Mouse (Mus musculus) lung, postnatal 10 days (tissue): ENCODE results near the gene Anapc11.

Source experiments
- DNase-seq: peaks from one replicate; pipeline ENCODE4 v3.0.0; 2021

Anapc11 gene

DNA sequence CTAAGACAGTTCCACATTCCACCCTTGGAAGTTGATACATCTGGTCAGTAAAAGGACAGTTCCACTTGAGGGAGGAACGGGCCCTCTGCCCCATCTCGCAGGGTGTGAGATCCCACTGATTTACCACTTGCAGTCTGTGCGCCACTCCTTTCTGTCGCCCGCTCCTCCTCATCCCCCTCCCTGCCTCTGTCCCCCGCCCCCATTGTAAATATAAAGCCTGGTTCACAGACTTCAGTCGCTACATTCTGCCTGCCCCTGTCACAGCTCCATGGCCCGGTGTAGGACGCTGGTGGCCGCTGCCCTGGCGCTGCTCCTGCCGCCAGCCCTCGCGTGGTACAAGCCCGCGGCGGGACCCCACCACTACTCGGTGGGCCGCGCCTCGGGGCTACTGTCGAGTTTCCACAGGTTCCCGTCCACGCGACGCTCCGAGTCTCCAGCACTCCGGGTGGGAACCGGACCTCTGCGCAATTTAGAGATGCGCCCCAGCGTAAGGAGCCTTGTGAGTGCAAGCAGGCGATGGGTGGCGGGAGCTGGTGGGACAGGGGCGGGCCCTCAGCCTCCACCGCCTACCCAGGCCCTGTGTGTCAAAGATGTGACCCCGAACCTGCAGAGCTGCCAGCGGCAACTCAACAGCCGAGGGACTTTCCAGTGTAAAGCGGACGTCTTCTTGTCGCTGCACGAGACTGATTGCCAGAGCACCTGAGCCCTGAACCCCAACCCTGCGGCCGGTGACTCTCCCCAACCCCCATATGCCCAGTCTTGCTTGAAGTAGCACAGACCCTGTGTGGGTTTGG is 10.2 kb downstream of the Anapc11 start, which contains the start of gene Npb:
Npb (plus strand) TSS at position 237 of the 794 bp plus-strand sequence.
- peak; percentile 5 for DNase-seq

DNA sequence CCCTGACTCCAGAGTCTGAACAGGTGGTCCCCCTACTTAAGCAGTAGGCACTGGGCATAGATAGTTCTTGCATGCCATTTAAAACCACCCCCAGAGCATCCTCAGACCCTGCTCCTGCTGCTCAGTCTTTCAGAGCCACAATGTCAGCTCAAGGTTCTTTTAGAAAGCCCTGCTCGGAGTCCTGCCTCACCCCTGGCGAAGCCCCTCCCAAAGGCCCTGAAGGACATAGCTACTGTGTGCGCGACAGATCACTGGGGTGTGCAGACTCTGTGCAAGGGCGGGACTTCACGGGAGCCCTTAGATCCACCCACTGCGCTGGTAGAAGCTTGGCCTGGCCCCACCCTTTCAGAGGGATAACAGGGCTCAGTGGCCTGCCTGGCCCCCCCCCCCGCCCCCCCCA is 11.0 kb downstream of the Anapc11 start:
- no peak for DNase-seq

DNA sequence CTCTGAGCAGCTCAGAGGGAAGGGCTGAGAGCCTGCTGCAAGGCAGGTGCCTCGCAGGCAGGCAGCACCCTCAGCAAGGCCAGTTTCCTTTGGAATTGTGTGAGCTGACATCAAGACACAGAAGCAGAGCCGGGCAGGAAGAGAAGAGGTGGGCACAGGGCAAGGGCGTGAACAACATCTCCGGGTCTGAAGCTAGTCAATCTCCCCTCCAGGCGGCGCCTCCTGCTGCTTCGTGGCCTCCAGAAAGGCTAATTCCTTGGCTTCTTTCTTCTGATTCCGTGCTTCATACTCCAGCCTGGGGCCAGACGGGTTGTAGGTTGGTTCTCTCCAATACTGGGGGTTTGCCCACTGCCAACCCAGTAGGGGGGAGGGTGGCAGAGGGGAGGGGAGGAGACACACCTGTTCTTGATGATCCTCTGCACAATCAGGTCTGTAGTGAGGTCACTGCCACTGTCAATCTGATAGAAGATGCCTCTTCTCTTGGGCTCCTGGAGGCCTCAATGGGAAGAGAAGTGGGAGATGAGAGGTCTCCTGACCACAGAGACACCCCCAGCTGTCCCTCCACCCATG is 12.3 kb downstream of the Anapc11 start:
- DNase-seq: no peak

DNA sequence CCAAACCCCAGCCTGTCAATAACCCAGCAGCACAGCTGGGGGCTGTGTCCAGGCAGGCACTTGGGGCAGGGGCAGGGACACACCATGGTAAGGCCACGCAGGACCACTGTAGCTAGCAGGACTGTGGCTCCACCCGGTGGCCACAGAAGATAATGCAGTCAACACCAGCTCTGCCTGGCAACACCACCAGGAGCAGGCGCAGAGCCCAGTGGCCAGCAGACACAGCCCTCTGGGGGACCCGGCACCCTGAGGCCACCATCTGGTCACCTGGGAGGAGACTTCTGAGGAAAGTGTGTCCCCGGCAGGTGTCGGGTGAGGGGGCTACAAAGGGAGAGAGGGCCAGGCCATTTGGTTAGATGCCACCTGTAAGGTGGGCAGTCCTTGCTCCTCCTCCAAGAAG is 14.5 kb downstream of the Anapc11 start:
- DNase-seq: peak; percentile 86

DNA sequence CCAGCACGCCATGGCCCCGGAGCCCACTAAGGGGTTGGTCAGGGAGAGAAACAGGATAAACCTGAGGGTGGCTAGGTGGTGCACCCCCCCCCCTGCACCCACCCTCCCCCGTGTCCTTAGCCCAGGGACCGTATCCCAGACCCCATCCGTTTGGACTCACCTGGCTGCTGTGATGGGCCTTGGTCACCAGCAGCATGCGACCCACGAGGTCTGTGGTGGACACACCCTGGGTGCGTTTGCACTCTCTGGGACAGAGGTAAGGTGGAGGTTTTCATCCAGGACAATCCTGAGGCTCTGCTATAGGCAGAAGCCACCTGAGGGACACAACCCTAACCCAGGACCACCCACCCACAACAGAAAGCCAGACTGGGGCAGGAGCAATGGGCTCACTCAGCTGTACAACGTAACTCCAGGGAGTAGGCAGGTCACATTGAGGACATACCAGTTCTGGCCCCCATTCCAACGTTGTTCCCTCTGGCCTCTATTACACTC is 15.3 kb downstream of the Anapc11 start:
- DNase-seq: no peak

DNA sequence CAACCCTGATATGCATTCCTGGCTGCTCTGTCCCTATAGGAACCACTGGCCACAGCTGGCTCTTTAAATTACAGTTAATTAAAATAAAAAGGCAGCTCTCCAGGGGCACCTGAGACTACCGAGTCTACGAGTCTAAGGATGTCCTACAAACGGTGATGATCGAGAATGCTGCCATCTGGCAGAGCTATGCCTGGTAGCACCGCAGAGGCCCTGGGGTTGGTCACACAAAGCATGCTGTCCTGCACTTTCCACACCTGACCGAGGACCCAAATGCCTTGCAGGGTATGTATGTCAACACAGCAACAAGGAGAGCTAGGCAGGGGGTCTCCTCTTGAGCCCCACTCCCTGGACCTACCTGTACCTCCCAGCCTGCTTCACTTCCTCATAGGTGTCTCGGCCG is 15.8 kb downstream of the Anapc11 start:
- DNase-seq: no peak

DNA sequence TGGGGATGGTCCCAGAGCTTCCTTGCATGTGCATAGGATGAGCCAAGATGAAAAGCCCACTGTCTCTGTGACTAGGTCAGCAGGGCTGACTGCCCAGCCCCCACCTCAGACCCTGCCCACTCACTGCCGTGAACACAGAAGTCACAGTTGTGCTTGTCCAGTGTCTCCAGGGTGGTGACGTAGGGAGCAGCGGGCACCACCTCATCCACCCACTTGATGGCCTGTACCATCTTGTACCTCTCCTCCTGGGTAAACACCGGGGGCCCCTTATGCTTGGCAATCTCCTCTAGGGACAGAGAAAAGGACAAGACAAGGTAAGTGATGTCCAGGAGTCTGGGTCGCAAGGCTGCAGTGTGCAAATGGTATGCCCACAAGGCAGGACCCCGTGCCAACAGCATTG is 16.9 kb downstream of the Anapc11 start:
- DNase-seq: no peak

DNA sequence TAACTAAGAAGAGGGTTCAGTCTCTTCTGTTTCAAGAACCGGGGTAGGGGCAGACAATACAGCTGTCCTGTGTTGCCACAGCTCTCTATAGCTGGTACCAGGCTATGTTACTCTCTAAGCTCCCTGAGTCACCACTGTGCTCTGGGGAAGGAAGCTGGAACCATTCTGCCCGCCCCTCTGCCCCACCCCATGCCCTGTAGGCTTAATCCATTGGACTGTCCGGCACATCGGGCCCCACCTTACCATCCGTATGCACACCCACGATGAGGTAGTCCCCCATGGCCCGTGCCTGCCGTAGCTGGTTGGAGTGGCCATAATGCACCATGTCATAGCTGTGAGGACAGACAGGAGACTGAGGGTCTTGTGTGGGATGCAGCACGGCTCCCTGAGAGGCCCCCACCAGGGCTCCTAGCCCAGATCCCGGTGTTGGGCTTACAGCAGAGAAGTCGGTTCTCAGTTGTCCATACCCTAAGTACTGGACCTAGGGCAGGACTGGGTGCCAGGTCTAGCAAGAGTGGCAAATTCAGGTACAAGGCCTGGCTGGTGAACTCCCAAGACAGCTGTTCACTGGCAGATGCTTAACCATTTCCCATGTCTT is 17.5 kb downstream of the Anapc11 start:
- no peak for DNase-seq

DNA sequence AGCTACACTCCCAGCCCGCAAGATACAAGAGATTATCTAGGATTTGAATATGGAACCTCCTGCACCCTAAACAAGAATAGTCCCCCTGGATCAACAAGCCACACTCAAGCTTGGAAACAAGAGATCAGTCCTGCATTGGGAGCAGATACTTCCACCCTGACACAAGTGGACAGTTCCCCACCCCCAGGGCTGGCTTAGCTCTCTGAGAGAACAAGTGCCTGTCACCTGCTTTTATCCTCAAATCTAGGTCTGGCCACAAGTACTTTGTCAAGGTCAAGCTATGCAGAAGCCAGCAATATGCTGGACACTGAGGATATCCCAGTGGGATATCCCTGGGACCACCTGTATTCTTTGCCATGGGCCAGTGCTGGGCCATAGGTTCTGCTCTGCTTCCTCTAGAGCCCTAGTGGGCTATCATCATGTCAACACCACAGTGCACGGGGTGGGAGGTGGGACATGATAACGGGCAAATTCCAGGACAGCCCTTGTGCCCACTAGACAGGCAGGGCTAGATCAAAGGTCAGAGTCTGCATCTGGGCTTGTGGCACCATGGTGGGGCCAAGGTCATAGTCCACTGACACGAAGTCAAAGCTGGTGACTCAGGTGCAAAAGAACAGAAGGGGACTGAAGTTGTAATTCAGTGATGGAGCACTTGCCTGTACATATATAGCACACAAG is 18.5 kb downstream of the Anapc11 start:
- no peak for DNase-seq

DNA sequence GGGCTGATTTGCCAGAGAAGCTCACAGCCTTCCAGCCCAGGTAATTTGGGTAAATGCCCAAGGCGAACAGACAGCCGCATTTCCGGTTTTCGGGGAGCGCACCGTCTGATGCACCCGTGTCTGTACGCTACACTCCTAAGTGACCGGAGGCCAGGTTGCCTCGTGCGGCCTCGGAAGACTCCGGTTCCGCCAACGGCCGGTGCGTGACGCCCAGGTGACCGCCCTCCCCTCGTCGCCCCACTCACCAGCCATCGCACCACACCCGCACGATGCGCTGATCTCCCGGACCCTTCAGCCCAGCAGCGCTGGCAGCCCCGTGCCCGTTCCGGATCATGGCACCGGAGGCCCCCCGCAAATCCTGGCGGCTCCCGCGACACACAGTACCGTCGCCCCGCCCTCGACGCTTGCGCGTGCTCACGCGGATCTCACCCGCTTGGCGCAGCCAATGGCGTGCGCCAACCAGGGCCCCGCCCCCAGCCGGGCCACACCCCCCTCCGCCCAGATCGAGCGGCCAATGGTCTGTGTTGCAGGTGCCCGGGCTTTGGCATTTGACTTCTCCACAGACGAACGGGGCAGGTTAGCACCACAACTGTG is 19.4 kb downstream of the Anapc11 start, which contains the start of gene Pcyt2:
Pcyt2 (minus strand) TSS at position 418 of the 594 bp plus-strand sequence.
- peak; percentile 95 for DNase-seq

DNA sequence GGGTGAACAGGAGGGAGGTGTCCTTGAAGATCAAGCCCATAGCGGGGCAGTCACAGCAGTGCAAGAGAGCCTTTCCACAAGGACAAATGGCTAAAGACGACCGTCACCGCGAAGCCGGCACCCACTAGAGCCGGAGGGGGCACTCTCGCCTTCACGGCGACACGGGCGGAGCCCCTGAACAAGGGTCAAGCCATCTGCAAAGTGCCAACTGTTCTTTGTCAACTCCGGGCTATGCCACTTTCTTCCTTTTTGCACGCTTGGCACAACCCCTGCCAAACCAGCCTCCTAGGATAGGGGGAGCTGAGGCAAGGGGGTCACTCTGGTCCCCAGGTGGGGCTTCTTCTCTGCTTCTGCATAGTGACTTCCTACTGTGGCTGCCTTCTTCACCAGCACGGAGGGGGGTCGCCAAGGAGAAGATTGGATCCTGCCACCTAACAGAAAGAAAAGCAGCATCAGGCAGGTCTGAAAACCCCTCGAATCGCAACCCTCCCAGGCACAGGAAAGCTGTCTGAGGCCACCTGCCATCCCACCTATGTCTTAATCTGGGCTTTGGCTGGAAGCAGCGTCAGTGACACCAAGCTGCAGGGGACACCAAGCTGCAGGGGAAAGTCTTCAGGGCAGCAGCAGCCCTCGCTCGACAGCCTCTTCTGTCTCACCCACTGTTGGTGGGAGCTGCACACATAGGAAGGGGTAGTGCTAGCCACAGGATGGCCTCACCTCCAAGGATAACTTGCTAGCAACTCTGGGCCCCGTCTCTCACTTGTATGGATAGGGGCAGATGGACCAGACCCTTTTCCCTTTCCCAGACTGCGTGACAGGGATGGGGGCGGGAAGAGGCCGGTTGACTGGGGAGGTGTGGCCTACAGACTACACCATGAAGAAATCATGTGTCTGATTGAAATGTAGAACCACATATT is 20.7 kb downstream of the Anapc11 start:
- no peak for DNase-seq

DNA sequence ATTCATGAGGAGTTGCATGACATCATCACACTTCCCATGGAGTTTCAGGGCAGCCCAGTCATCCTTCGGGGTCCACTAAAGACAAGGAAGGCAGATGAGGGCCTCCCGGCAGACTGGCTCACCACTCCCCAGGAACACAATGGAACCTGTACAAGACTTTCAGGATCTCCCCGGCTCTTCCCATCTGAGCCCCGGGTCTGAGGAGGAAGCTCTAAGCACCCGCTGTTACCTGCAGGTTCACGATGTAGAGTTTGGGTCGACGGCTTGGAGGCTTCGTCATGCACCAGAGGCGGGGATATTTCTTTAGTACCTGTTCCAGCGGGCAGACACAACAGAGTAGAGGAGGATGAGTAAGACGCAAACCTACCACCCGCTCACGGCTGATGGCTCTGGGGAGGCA is 22.0 kb downstream of the Anapc11 start:
- DNase-seq: no peak

DNA sequence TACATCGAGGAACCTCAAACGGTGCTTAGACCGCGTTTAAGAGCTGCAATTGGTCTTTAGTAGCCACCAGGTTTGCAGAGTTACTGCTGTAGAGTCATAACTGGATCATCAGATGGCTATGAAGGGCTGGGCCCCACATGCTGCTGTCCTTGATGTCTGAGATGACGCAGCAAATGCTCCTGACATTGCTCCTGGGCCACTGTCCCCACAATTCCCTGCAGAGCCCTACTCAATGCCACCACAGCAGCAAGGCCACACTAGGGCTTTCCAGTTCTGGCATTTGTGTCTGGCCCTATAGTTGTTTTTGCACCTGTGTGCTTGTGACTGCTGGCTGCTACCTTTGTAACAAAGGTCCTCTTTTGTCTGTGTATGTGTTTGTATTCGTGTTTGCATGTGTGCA is 24.6 kb downstream of the Anapc11 start:
- DNase-seq: no peak

DNA sequence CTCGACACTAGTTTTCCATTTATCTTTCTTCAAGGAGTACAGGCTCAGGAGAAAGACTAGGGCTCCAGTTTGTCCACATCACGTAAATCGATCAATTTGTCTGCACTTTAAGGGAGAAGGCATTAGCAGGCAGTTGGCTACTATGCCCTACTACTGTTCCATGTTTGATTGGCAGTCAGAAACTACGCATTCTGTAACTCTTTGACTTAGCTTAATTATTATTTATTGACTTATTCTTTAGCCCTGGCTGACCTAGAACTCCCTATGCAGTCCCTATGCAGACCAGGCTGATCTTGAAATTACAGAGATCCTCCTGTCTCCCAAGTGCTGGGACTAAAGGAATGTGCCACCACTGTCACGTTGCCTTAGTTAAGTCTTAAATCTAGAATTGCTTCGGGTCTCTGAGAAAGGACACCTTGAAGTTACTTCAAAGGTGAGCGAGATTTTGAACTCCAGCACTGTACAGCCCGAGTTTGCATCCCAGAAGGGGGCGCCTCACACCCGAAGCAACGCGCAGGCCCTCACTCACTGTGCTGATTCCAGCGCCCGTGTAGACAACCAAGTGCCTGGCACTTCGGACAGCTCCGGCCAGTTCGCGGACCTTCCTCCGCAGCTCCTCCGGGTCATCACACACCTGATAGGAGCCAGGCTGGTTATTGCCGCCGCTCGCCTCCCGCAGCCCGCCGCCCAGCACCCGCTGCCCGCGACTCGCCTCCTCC is 25.9 kb downstream of the Anapc11 start:
- DNase-seq: peak; percentile 80

DNA sequence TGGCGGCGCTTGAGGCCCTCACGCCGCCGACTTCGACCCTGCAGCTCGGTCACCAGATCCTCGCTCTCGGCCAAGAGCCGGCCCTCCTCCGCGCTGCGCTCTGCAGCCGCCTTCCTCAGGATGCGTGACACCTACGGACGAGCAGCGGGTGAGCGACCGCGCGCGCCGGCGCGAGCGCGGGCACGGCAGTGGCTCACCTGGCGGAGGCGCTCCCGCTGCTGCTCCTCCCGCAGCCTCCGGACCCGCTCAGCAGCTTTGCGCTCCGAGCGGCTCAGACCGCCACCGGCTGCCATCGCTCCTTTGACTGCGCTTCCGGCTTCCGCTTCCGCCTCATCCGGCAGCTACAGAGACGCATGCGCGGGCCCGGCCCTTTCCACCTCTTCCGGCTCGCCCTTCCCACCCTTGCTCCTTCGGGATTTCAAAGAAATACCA is 26.5 kb downstream of the Anapc11 start:
- DNase-seq: peak; percentile 92

DNA sequence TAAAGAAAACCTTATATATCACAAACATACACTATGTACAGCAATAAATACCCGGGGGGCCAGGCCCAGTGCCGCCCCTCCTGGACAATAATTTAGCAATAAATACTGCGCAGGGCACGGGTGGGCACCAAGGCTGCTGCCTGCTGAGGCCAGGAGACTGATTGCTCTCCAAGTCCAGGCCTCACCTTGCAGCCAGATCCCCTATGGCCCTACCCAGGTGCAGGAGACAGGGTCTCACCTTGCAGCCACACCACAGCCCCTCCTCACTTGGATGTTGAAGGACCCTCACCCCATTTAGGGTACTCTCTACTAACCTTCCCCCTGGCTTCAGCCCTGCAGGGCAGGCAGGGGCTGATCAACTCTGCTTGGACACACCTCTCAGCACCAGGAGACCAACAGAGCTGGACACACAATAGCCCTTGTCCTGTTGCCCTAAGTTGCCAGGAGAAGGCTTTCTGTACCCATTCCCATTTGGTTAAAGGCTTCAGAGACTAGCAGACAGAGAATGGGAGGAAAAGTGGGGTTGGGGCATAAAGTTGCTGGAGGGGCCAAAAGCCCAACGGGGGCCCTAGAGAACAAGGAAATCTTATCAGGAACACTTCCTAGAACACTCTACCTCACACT is 27.0 kb downstream of the Anapc11 start, which contains the start of gene Sirt7:
Sirt7 (minus strand) TSS at position 89 of the 624 bp plus-strand sequence.
- no peak for DNase-seq

DNA sequence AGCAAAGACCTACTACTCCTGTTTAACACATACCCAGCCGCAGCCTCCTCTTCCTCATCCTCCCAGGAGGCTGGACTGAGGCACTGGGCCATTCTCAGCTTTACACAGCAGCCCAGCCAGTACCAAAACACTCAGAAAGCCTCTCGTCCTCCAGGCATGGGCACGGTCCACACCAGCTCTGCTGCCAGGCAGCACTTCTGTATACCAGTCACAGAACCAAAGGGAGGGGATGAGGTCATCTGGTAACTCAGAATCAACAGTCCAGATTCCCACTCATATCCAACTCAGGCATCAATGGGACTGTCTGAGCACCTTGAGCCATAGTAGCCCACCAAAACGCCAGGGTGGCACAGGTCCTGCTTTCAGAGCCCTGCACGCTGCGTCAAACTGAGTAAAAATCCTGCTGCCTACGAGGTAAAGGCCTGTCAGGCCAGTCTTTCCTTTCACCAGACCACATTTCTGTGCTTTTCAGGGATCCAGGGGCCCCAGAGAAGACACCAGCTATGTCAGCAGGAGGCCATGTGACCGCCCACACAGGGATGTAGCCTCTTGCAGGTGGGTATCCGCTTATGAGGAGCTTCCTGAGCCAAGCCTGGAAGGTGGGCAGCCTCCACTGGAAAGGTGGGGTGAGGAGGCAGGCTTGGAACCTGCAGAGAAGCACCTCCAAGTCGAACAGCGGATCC is 28.7 kb downstream of the Anapc11 start:
- no peak for DNase-seq

DNA sequence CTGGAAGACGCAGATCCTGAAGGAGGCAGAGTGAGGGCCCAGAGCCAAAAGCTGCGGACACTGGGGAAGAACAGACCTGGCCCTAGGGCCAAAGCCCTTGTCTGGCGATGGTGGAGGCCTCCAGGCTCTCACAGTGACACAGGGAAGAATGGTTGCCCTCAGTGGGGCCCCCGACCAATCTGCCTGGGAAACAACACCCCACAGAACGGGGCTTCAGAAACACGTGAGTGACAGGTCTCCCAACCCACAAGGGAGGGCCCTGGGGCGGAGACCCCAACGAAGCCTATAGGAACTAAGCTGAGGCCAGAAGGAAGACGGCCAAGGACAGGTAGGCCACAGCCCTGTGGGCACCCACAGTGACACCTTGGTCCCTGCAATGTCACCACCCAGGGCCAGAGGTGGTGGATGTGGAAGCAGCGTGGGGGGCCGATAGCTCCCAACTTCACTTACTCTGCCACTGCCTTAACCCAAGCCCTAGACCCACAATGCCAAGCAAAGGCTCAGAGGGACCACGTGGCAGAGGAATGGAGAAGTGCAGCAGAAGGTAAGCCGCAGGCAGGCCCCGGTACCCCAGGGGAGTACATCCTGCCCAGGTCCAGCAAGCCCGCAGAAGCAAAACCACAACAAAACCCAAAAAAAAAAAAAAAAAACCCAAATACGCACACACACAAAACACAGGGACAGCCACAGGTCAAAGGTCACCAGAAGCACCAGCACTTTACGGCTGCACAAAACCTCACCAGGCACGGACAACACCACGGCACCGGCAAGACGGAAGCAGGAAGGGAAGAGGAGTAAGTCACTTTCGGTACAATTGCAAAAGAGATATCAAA is 29.5 kb downstream of the Anapc11 start:
- no peak for DNase-seq
